Mouse (Mus musculus) CD8-positive naive resting alpha-beta T cell, adult 57 days (primary cell): Measurements from ENCODE around the gene Adamts3. TPM values are rescaled to one million over a fixed set of nuclear protein-coding genes. Genes with fewer than 3 reads are reported as not detected.

ENCODE experiments used
- total RNA-seq: library from RNA; stranded (reverse); gene quantifications from one replicate; pipeline ENCODE4 v1.2.4, GENCODE M21; 2023

Adamts3 gene
- total RNA-seq: 0.18 TPM

DNA sequence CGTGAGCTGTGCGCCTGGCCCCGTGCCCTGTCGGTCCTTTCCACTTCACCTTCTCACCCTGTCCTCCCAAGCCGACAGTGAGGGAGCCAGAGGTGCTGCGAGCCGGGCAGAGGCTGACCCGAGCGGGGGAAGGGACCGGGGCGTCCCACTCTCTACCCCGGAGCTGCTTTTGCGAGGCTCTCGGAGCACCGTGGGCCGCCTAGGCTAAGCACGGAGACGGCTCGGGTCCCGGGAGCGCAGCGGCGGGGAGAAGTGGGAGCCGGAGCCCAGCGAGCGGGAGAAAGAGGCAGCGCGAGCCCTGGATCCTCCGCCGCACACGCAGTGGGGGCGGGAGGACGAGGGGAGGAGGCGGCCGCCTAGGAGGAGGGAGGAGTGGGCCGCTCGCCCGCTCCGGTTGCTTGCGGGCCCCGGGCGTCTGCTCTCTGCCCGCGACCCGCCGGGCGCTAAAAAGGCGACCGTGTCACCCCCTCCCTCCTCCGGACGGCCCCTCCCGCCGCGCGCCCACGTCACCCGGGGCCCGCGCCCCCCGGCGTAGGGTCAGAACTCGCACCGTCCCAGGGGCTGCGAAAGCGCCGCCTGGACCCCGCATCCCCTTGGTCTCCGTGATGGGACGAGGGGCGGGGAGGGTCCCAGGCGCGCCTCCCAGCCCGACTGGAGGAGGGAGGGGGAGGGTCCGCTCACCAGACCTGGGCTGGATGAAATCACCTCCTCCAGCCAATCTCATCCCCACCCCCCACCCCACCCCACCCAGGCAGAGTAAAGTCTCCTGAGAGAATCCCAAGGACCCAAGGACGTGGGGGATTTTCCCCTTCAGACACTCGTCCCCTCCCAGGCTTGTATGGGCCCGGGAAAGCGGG lies at the start of gene Adamts3:
Gene Adamts3, minus strand, starts transcription at position 284 of the 857 bp plus-strand sequence.

